Mouse (Mus musculus): ENCODE data around the gene Phf24.

GRCm38 (mm10) chr4:42928209-42928608, 11.7 kb downstream of the Phf24 start:
- TF ChIP-seq CTCF (IDR thresholded peaks at IDR 0.05; ENCODE audit: insufficient read depth, low read length) (no peak), POLR2A (IDR thresholded peaks at IDR 0.05; ENCODE audit: borderline replicate concordance, extremely low read depth, low read depth, low read length) (no peak)

Measured in lung, adult 2 months (tissue).